Mouse (Mus musculus) midbrain, embryonic 14.5 days (tissue): Measurements from ENCODE around the gene Zbtb6. TPM values are rescaled to one million over a fixed set of nuclear protein-coding genes. Genes with fewer than 3 reads are reported as not detected.

Experiments used
- ATAC-seq: fragments of 200-750 bp; cut with Nextera tagmentation; 2 replicates; pipeline ENCODE4 v1.8.0; 2017; ENCODE audit warnings: moderate number of reproducible peaks, moderate library complexity; ENCODE audit not compliant: low FRiP score, low TSS enrichment
- DNase-seq: peaks from one replicate; pipeline ENCODE4 v3.0.0-alpha.2; 2015
- H3K27ac ChIP-seq: fragments of 300-500 bp; sonication (generic); replicated peaks from 2 replicates; pipeline ENCODE4 v1.5.1; 2014; ENCODE audit warnings: mild to moderate bottlenecking, low read depth, low read length, moderate library complexity
- H3K27me3 ChIP-seq: fragments of 300-500 bp; sonication (generic); 2 replicates; pipeline ENCODE4 v1.6.1; 2014; ENCODE audit warnings: low read length, control low read depth, mixed read lengths; ENCODE audit not compliant: control insufficient read depth, insufficient read depth
- H3K36me3 ChIP-seq: fragments of 300-500 bp; sonication (generic); 2 replicates; pipeline ENCODE4 v1.6.1; 2014; ENCODE audit warnings: low read length, control low read depth; ENCODE audit not compliant: control insufficient read depth, insufficient read depth
- H3K4me1 ChIP-seq: fragments of 300-500 bp; sonication (generic); 2 replicates; pipeline ENCODE4 v1.6.1; 2014; ENCODE audit warnings: mild to moderate bottlenecking, antibody characterized with exemption, low read length, control low read depth; ENCODE audit not compliant: control insufficient read depth, insufficient read depth
- H3K4me2 ChIP-seq: fragments of 300-500 bp; sonication (generic); 2 replicates; pipeline ENCODE4 v1.6.1; 2014; ENCODE audit warnings: mild to moderate bottlenecking, low read length, moderate library complexity
- H3K4me3 ChIP-seq: fragments of 300-500 bp; sonication (generic); replicated peaks from 2 replicates; pipeline ENCODE4 v1.5.1; 2014; ENCODE audit warnings: low read depth, low read length
- H3K9ac ChIP-seq: fragments of 300-500 bp; sonication (generic); replicated peaks from 2 replicates; pipeline ENCODE4 v1.6.1; 2014; ENCODE audit warnings: mild to moderate bottlenecking, low read length, moderate library complexity
- H3K9me3 ChIP-seq: fragments of 300-500 bp; sonication (generic); 2 replicates; pipeline ENCODE4 v1.6.1; 2016; ENCODE audit warnings: low read length, control low read depth, mixed read lengths; ENCODE audit not compliant: control insufficient read depth
- WGBS: fragments of 180-500 bp; shearing (Covaris S2); extraction: QIAGEN DNeasy Blood & Tissue Kit; methylation state at CpG from one replicate; pipeline ENCODE4 v1.1.7; 2014; 5-methylcytosine and 5-hydroxymethylcytosine counted together
- polyA plus RNA-seq: library from polyadenylated mRNA; unstranded; fragments of >200 nt; fragmentation: Nextera tagmentation; extraction: Ambion mirVana; gene quantifications from 2 replicates; pipeline ENCODE4 v1.2.1, GENCODE M21; 2014

Gene Zbtb6
- polyA plus RNA-seq, 1 experiment from 2014 or later = 11.7 TPM

DNA sequence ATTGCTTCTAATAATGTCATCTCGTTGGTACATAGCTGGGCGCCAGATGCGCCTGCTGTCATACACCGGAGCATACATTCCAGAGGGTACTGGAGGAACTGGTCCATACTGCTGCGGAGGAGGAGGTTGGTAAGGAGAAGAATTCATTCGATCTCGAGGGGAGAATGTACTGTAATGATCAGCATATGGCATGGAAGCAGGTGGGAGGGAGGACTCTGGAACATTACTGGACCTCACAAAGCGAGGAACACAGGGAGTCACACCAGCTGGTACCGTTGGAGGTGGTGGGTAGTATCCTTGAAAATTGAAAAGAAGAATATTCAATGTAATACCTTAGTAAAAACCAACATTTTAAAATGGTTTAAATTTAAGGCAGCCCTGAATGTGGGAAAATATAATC is 60.0 kb downstream of the Zbtb6 start:
- no peak overlapping the region for H3K4me3 ChIP-seq
- DNase-seq (no peak), ATAC-seq (no peak)
- peaks cover 59% of the 10 kb centered on the region for H3K36me3 ChIP-seq
- no peak overlapping the region for H3K4me2 ChIP-seq
- no peak overlapping the region for H3K9ac ChIP-seq
- H3K27ac ChIP-seq = no peak overlapping the region
- 95% methylated on average over 9 of the region's 9 CpGs for WGBS
- no peaks in the 10 kb centered on the region for H3K27me3 ChIP-seq
- H3K4me1 ChIP-seq = no peaks in the 10 kb centered on the region
- H3K9me3 ChIP-seq = no peaks in the 10 kb centered on the region

DNA sequence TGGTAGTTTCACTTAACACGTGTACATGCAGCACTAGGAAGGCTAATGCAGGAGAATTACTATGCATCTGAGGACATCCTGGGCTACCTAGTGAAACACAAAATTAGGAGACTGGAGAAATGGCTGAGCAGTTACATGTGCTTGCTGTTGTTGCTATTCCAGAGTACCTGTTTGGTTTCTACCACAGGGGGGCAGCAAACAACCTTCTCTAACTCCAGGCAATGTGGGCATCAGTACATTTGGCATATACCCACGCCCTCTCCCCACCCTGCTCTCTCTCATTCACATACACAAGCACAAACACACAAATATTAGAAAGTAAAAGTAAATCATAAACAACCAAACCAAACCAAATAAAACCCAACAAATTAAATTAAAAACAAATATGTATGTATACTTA is 62.8 kb downstream of the Zbtb6 start:
- Histone ChIP-seq H3K27ac (no peak overlapping the region), H3K4me3 (no peak overlapping the region), H3K9ac (no peak overlapping the region), H3K9me3 (no peaks in the 10 kb centered on the region), H3K36me3 (peaks cover 65% of the 10 kb centered on the region), H3K4me2 (no peak overlapping the region), H3K4me1 (no peaks in the 10 kb centered on the region), H3K27me3 (no peaks in the 10 kb centered on the region)
- no peak for ATAC-seq
- 63% methylated on average over 2 of the region's 2 CpGs for WGBS
- DNase-seq = peak; percentile 79

DNA sequence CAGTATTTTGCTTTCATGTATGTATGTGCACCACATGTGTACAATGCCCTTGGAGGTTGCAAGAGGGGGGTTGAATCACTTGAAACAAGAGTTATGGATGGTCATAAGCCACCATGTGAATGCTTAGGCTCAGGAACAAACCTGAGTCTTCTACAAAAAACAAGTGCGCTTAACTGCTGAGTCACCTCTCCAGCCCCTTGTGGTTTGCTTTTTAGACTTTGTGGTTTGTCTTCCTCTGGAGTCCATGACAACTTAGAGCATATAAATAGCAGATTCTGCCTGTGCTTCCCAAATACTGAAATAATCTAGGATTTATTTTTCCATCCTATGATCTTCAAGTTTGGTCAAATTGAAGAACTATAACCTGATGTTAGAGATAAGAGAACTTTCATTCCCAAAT is 67.0 kb downstream of the Zbtb6 start:
- Histone ChIP-seq H3K27ac (no peak overlapping the region), H3K4me1 (no peaks in the 10 kb centered on the region), H3K9me3 (no peaks in the 10 kb centered on the region), H3K27me3 (no peaks in the 10 kb centered on the region), H3K4me2 (no peak overlapping the region), H3K4me3 (no peak overlapping the region), H3K36me3 (peaks cover 60% of the 10 kb centered on the region), H3K9ac (no peak overlapping the region)
- DNase-seq (no peak), ATAC-seq (no peak)
- 98% methylated on average over 1 of the region's 1 CpGs for WGBS

Other genes starting within 250 kb of the Zbtb6 start
- not detected in 2 replicates for gene Olfr366, start 231.6 kb downstream of the Zbtb6 start, polyA plus RNA-seq
- not detected in 2 replicates for gene Olfr368, start 116.7 kb downstream of the Zbtb6 start, polyA plus RNA-seq
- gene Pdcl, start 83.8 kb downstream of the Zbtb6 start, polyA plus RNA-seq = 59.2 and 77.6 TPM in 2 replicates
- gene Rc3h2, start 20.3 kb downstream of the Zbtb6 start, polyA plus RNA-seq = 29.7 and 32.3 TPM in 2 replicates
- gene Zbtb26, start within 50 bp of the Zbtb6 start, polyA plus RNA-seq = 8.2 and 11.3 TPM in 2 replicates
- gene Rabgap1, start 108 bp upstream of the Zbtb6 start, polyA plus RNA-seq = 90.3 and 91.3 TPM in 2 replicates
- gene Gpr21, start 73.2 kb upstream of the Zbtb6 start, polyA plus RNA-seq = 18.7 and 25.4 TPM in 2 replicates